Mouse (Mus musculus): ENCODE measurements around the gene Golph3l. TPM values are rescaled to one million over a fixed set of nuclear protein-coding genes. Genes with fewer than 3 reads are reported as not detected.

Golph3l gene
- 4.9 and 5.2 TPM in 2 replicates for polyA plus RNA-seq (2012; rRNA removed)

DNA sequence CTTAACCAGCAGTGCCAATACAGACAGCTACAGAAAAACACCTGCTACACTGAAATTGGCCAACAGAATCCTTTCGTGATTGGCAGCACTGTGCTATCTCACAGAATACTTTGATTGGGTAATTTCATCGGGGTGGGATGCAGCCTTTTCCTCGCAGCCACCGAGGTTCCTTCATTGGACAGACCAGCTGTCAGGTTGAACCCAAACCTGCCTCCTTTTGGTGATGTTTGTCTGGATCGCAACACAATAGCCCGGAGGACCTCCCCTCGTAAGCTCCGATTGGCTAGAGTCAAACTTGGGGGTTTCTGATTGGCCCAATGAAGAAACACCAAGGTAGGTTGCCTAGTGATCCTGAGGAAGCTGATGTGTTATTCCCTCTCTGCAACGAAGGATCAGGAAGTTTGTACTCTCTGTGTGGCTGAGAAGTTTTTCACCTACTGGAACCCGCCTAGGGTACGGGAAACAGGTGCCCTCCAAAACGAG is at the start of gene Golph3l:
Gene Golph3l, plus strand, starts transcription at position 331 of the 483 bp plus-strand sequence.

GRCm38 (mm10) chr3:95559437-95559836 is 29.3 kb upstream of the Golph3l start, which contains the start of gene Hormad1:
Gene Hormad1, plus strand, starts transcription at chr3:95559677.

GRCm38 (mm10) chr3:95624628-95625503 is 36.1 kb downstream of the Golph3l start, which contains the start of gene Ensa:
Gene Ensa, plus strand, starts transcription at chr3:95624993.

GRCm38 (mm10) chr3:95658236-95658867 is 69.6 kb downstream of the Golph3l start, which contains the start of gene Mcl1:
Gene Mcl1, plus strand, starts transcription at chr3:95658788.

Other genes with a start within 250 kb of the Golph3l start
- gene Setdb1, start 231.7 kb upstream of the Golph3l start, polyA plus RNA-seq (2012; rRNA removed): 14.4 and 18.9 TPM in 2 replicates
- not detected in 2 replicates for gene 4930558C23Rik, start 186.1 kb upstream of the Golph3l start, polyA plus RNA-seq (2012; rRNA removed)
- 49.7 and 68.6 TPM in 2 replicates for gene Arnt, start 154.5 kb upstream of the Golph3l start, polyA plus RNA-seq (2012; rRNA removed)
- 7.2 and 9.2 TPM in 2 replicates for gene Ctsk, start 89.7 kb upstream of the Golph3l start, polyA plus RNA-seq (2012; rRNA removed)
- 10.3 and 10.5 TPM in 2 replicates for gene Ctss, start 62.1 kb upstream of the Golph3l start, polyA plus RNA-seq (2012; rRNA removed)
- gene Hormad1, start 29.3 kb upstream of the Golph3l start, polyA plus RNA-seq (2012; rRNA removed): not detected in 2 replicates
- 5.8 and 6.5 TPM in 2 replicates for gene Ensa, start 36.1 kb downstream of the Golph3l start, polyA plus RNA-seq (2012; rRNA removed)
- gene Mcl1, start 69.9 kb downstream of the Golph3l start, polyA plus RNA-seq (2012; rRNA removed): 109 and 292 TPM in 2 replicates
- 7.8 and 8.3 TPM in 2 replicates for gene Adamtsl4, start 99.0 kb downstream of the Golph3l start, polyA plus RNA-seq (2012; rRNA removed)
- 220 and 471 TPM in 2 replicates for gene Ecm1, start 150.6 kb downstream of the Golph3l start, polyA plus RNA-seq (2012; rRNA removed)
- 31.3 and 36.9 TPM in 2 replicates for gene Tars2, start 171.3 kb downstream of the Golph3l start, polyA plus RNA-seq (2012; rRNA removed)
- gene Rprd2, start 229.9 kb downstream of the Golph3l start, polyA plus RNA-seq (2012; rRNA removed): 12.0 and 16.6 TPM in 2 replicates

All from ovary, adult 2 months (tissue).